Mouse (Mus musculus): ENCODE data around the gene Hephl1. TPM values are rescaled to one million over a fixed set of nuclear protein-coding genes. Genes with fewer than 3 reads are reported as not detected.

The Hephl1 gene
- not detected in 2 replicates for polyA plus RNA-seq (2015; fragmentation: Nextera tagmentation; extraction: Ambion mirVana)

- no peak for ATAC-seq
- H3K36me3 ChIP-seq (ENCODE audit: control insufficient read depth, insufficient read depth, low read length), result no peaks in the 10 kb centered on the region
- no peak within 1 kb of the TSS for H3K9ac ChIP-seq (ENCODE audit: low read depth, low read length)
- no peak within 1 kb of the TSS for H3K27ac ChIP-seq (ENCODE audit: low read depth, low read length)
- H3K4me1 ChIP-seq (ENCODE audit: control insufficient read depth, insufficient read depth, low read depth, low read length), result no peaks in the 10 kb centered on the region
- 83% methylated on average over 5 of the region's 5 CpGs for WGBS
- H3K4me3 ChIP-seq (ENCODE audit: low read length), result no peak within 1 kb of the TSS
- no peaks in the 10 kb centered on the region for H3K9me3 ChIP-seq (ENCODE audit: control insufficient read depth, low read length)
- H3K27me3 ChIP-seq (replicated peaks; ENCODE audit: control insufficient read depth, insufficient read depth, low read length), result no peaks in the 10 kb centered on the region
- no peak within 1 kb of the TSS for H3K4me2 ChIP-seq (ENCODE audit: low read length)
These were observed at the start of gene Hephl1 for GRCm38 (mm10) chr9:15112008-15112407. Gene Hephl1 (minus strand): TSS chr9:15112108.

- 70% methylated on average over 6 of the region's 6 CpGs for WGBS
- Histone ChIP-seq H3K36me3 (ENCODE audit: control insufficient read depth, insufficient read depth, low read length) (no peaks in the 10 kb centered on the region), H3K4me1 (ENCODE audit: control insufficient read depth, insufficient read depth, low read depth, low read length) (no peaks in the 10 kb centered on the region), H3K27ac (ENCODE audit: low read depth, low read length) (no peak overlapping the region), H3K9me3 (ENCODE audit: control insufficient read depth, low read length) (no peaks in the 10 kb centered on the region), H3K4me2 (ENCODE audit: low read length) (no peak overlapping the region), H3K4me3 (ENCODE audit: low read length) (no peak overlapping the region), H3K27me3 (replicated peaks; ENCODE audit: control insufficient read depth, insufficient read depth, low read length) (no peaks in the 10 kb centered on the region), H3K9ac (ENCODE audit: low read depth, low read length) (no peak overlapping the region)
- ATAC-seq, result no peak
These were observed 37.5 kb upstream of the Hephl1 start for GRCm38 (mm10) chr9:15149246-15149926.

- no peak for ATAC-seq
- WGBS, result 95% methylated on average over 1 of the region's 1 CpGs
These were observed 28.6 kb upstream of the Hephl1 start for GRCm38 (mm10) chr9:15140546-15140945.

GRCm38 (mm10) chr9:15125897-15126296, 14.0 kb upstream of the Hephl1 start:
- Histone ChIP-seq H3K9ac (ENCODE audit: low read depth, low read length) (no peak overlapping the region), H3K4me2 (ENCODE audit: low read length) (no peak overlapping the region), H3K9me3 (ENCODE audit: control insufficient read depth, low read length) (no peaks in the 10 kb centered on the region), H3K4me3 (ENCODE audit: low read length) (no peak overlapping the region), H3K27ac (ENCODE audit: low read depth, low read length) (no peak overlapping the region), H3K36me3 (ENCODE audit: control insufficient read depth, insufficient read depth, low read length) (no peaks in the 10 kb centered on the region), H3K4me1 (ENCODE audit: control insufficient read depth, insufficient read depth, low read depth, low read length) (no peaks in the 10 kb centered on the region), H3K27me3 (replicated peaks; ENCODE audit: control insufficient read depth, insufficient read depth, low read length) (no peaks in the 10 kb centered on the region)
- ATAC-seq, result no peak
- WGBS, result 97% methylated on average over 2 of the region's 2 CpGs

More at GRCm38 (mm10) chr9:15140546-15140945, 28.6 kb upstream of the Hephl1 start:
- Histone ChIP-seq H3K4me1 (ENCODE audit: control insufficient read depth, insufficient read depth, low read depth, low read length) (no peaks in the 10 kb centered on the region), H3K4me3 (ENCODE audit: low read length) (no peak overlapping the region), H3K27me3 (replicated peaks; ENCODE audit: control insufficient read depth, insufficient read depth, low read length) (no peaks in the 10 kb centered on the region), H3K27ac (ENCODE audit: low read depth, low read length) (no peak overlapping the region), H3K9ac (ENCODE audit: low read depth, low read length) (no peak overlapping the region), H3K36me3 (ENCODE audit: control insufficient read depth, insufficient read depth, low read length) (no peaks in the 10 kb centered on the region), H3K4me2 (ENCODE audit: low read length) (no peak overlapping the region), H3K9me3 (ENCODE audit: control insufficient read depth, low read length) (no peaks in the 10 kb centered on the region)

GRCm38 (mm10) chr9:15122431-15122830, 10.5 kb upstream of the Hephl1 start:
- Histone ChIP-seq H3K4me3 (ENCODE audit: low read length) (no peak overlapping the region), H3K9ac (ENCODE audit: low read depth, low read length) (no peak overlapping the region), H3K27ac (ENCODE audit: low read depth, low read length) (no peak overlapping the region), H3K27me3 (replicated peaks; ENCODE audit: control insufficient read depth, insufficient read depth, low read length) (no peaks in the 10 kb centered on the region), H3K4me2 (ENCODE audit: low read length) (no peak overlapping the region), H3K9me3 (ENCODE audit: control insufficient read depth, low read length) (no peaks in the 10 kb centered on the region), H3K4me1 (ENCODE audit: control insufficient read depth, insufficient read depth, low read depth, low read length) (no peaks in the 10 kb centered on the region), H3K36me3 (ENCODE audit: control insufficient read depth, insufficient read depth, low read length) (no peaks in the 10 kb centered on the region)
- 68% methylated on average over 3 of the region's 3 CpGs for WGBS
- ATAC-seq, result no peak

- Histone ChIP-seq H3K27ac (ENCODE audit: low read depth, low read length) (no peak overlapping the region), H3K9me3 (ENCODE audit: control insufficient read depth, low read length) (no peaks in the 10 kb centered on the region), H3K9ac (ENCODE audit: low read depth, low read length) (no peak overlapping the region), H3K4me2 (ENCODE audit: low read length) (no peak overlapping the region), H3K27me3 (replicated peaks; ENCODE audit: control insufficient read depth, insufficient read depth, low read length) (no peaks in the 10 kb centered on the region), H3K4me3 (ENCODE audit: low read length) (no peak overlapping the region), H3K4me1 (ENCODE audit: control insufficient read depth, insufficient read depth, low read depth, low read length) (no peaks in the 10 kb centered on the region), H3K36me3 (ENCODE audit: control insufficient read depth, insufficient read depth, low read length) (no peaks in the 10 kb centered on the region)
- 60% methylated on average over 7 of the region's 7 CpGs for WGBS
- no peak for ATAC-seq
These were observed 9.0 kb upstream of the Hephl1 start for GRCm38 (mm10) chr9:15120841-15121358.

- ATAC-seq, result no peak
- 64% methylated on average over 5 of the region's 5 CpGs for WGBS
These were observed 8.3 kb upstream of the Hephl1 start for GRCm38 (mm10) chr9:15120209-15120608.

GRCm38 (mm10) chr9:15119515-15119914, 7.6 kb upstream of the Hephl1 start:
- H3K36me3 ChIP-seq (ENCODE audit: control insufficient read depth, insufficient read depth, low read length), result no peaks in the 10 kb centered on the region
- no peak for ATAC-seq
- no peak overlapping the region for H3K4me3 ChIP-seq (ENCODE audit: low read length)
- H3K4me1 ChIP-seq (ENCODE audit: control insufficient read depth, insufficient read depth, low read depth, low read length), result no peaks in the 10 kb centered on the region
- no peaks in the 10 kb centered on the region for H3K9me3 ChIP-seq (ENCODE audit: control insufficient read depth, low read length)
- no peak overlapping the region for H3K9ac ChIP-seq (ENCODE audit: low read depth, low read length)
- H3K4me2 ChIP-seq (ENCODE audit: low read length), result no peak overlapping the region
- WGBS, result 57% methylated on average over 1 of the region's 1 CpGs
- no peak overlapping the region for H3K27ac ChIP-seq (ENCODE audit: low read depth, low read length)
- H3K27me3 ChIP-seq (replicated peaks; ENCODE audit: control insufficient read depth, insufficient read depth, low read length), result no peaks in the 10 kb centered on the region

More at GRCm38 (mm10) chr9:15120209-15120608, 8.3 kb upstream of the Hephl1 start:
- Histone ChIP-seq H3K4me3 (ENCODE audit: low read length) (no peak overlapping the region), H3K27me3 (replicated peaks; ENCODE audit: control insufficient read depth, insufficient read depth, low read length) (no peaks in the 10 kb centered on the region), H3K27ac (ENCODE audit: low read depth, low read length) (no peak overlapping the region), H3K36me3 (ENCODE audit: control insufficient read depth, insufficient read depth, low read length) (no peaks in the 10 kb centered on the region), H3K9ac (ENCODE audit: low read depth, low read length) (no peak overlapping the region), H3K4me1 (ENCODE audit: control insufficient read depth, insufficient read depth, low read depth, low read length) (no peaks in the 10 kb centered on the region), H3K4me2 (ENCODE audit: low read length) (no peak overlapping the region), H3K9me3 (ENCODE audit: control insufficient read depth, low read length) (no peaks in the 10 kb centered on the region)

GRCm38 (mm10) chr9:15116165-15116564, 4.3 kb upstream of the Hephl1 start:
- 91% methylated on average over 2 of the region's 2 CpGs for WGBS
- Histone ChIP-seq H3K4me2 (ENCODE audit: low read length) (no peak overlapping the region), H3K9ac (ENCODE audit: low read depth, low read length) (no peak overlapping the region), H3K27me3 (replicated peaks; ENCODE audit: control insufficient read depth, insufficient read depth, low read length) (no peaks in the 10 kb centered on the region), H3K4me3 (ENCODE audit: low read length) (no peak overlapping the region), H3K36me3 (ENCODE audit: control insufficient read depth, insufficient read depth, low read length) (no peaks in the 10 kb centered on the region), H3K4me1 (ENCODE audit: control insufficient read depth, insufficient read depth, low read depth, low read length) (no peaks in the 10 kb centered on the region), H3K9me3 (ENCODE audit: control insufficient read depth, low read length) (no peaks in the 10 kb centered on the region), H3K27ac (ENCODE audit: low read depth, low read length) (no peak overlapping the region)
- ATAC-seq, result no peak

Data from hindbrain, embryonic 16.5 days (tissue).